Mouse (Mus musculus) 416B (cell line): ENCODE results near the gene Ptpn14.

Source experiments
- DNase-seq: peaks from one replicate; pipeline ENCODE4 v3.0.0; 2011; ENCODE audit warnings: low read depth

Ptpn14 gene

DNA sequence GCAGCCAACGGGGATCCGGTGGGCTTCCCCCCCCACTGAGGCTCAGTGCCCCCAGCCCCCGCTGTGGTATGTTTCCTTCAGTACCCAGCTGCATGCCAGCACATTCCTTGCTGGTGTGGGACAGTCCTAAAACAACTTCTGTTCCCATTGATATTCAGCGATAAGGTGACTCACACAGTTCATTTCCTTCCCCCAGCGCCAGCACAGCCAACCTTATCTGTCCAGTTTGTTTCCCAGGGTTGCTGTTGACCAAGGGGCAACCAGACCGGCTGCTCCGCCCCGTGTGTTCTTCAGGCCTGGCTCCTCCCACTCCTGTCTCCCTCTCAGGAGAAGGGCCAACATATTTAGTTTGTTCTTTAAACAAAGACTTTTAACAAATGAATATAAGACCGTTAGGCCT is 139.4 kb downstream of the Ptpn14 start:
- peak; percentile 96 for DNase-seq

DNA sequence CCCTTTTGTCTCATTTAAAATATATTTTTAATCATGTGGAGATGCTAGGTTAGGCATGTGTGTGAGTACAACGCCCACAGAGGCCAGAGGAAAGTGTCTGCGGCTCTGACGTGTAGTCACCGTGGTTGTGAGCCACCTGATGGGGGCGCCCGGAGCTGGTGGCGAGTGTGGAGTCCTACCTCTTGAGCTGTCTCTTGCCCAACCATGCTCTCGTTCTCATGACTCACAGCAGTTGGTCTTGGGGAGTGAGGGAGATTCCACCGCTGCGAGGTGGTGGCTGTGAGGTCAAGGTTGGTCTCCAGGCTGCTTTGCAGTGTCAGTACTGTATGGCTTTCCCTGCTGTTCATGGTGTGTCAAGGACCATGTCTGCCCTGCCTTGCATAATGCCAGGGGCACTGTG is 140.0 kb downstream of the Ptpn14 start:
- DNase-seq: peak; percentile 96

DNA sequence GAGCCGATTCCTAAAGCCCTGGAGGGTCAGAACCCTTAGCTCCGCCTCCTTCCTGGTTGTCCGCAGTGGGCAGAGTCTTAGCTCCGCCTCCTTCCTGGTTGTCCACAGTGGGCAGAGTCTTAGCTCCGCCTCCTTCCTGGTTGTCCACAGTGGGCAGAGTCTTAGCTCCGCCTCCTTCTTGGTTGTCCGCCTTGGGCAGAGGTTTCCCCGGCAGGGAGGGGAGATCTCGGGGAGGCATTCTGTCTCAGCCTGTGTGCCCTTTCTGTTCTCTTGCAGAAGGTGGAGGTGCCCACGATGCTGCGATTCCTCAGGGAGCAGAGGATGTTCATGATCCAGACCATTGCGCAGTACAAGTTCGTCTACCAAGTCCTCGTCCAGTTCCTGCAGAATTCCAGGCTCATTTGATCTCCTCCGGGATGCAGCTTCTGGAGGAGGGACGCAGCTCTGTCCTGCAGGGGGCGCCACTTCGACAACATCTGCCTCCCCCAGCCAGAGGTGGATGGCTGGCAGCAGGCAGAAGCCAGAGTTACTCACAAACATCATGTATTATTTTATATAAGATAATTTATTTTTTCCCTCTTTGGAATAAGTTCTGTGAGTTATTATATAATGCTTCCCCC is 141.7 kb downstream of the Ptpn14 start:
- peak; percentile 84 for DNase-seq

DNA sequence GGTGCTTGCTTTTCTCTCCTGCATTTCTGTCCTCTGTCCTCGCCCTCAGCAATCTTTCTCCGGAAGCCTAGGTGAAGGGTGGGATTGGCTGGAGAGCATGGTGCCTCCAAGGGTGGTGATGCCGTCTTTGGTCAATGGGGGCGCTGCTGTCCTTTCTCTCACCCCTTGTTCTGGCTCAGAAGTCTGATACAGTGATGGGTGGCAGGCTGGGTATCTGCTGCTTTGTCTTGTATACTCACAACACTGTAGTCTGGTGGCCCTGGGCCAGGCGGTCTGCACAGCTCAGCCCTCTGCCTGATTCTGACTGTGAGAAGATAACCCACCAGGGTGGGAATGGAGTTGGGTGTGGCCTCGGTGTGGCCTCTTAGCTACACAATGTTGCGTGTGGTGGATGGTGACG is 142.5 kb downstream of the Ptpn14 start:
- peak; percentile 33 for DNase-seq

DNA sequence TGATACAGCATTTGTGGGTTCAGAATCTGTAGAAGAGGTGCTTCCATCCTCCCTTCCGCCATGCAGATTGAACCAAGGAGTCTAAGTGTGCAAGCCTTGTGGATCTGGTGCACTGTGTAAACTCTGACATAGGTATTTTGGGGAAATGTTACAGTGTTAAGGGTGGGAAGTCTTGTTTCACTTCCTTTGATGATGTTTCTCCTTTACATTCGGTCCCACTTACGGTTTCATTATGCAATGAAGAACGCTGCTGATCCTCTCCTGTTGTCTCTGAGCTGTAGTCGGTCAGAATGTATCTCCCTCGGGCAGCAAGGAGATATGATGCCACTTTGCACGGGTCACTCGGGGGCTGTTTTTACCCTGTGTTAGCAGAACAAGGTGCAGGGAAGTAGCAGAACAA is 143.6 kb downstream of the Ptpn14 start:
- DNase-seq: no peak

DNA sequence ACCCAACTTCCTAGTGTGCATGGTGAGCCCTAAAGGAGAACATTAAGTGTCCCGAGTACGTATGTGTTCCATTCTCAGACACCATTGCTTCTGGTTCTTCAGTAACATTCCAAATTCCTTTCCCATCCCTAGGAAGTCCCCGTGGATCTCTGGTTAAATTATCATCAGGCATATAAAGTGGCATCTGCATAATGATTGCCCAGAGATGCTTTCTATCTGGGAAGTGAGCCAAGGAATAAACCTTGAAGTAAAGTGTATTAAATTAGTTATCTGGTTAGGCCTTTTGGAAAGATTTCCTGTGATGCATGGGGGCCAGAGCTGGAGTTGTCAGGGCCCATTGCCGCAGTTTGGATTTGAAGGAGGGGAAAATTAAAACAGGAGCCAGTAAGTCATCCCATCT is 144.0 kb downstream of the Ptpn14 start:
- DNase-seq: no peak

DNA sequence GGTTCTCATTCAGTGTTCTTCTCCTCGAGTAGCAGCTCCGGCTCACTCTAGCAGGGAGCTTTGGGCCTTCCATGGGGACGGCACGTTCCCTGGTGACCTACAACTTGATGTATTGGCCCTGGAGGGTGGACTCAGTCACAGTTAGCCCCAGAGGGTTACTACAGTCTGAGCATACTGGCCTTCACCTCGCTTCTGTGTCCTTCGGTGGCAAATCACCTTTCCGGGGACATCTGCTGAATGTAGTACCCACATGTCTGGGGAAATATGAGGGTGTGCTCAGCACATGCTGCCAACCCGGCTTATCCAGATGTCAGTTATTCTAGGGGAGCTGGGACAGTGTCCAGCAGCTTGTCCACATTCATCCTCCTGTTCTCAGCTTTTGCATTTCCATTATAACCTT is 145.5 kb downstream of the Ptpn14 start:
- no peak for DNase-seq

DNA sequence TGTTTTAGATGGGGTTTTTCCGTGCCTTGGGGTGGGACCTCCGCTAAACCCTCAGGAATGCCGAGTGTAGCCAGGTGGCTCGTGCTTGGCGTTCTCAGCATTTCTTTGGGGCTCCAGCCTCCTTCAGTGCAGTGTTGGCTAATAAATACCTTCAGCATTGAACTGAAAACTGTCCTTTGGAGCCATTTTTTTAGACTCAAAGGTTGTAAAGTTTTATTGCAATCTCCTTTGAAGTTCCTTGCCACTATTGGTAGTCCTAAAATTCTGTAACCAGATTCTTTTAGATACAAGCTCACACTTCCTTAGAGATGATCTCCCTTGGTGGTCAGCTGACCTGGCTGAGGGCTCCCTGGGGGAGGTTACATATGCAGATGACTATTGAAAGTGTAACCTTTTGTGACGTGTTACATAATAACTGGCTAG is 147.4 kb downstream of the Ptpn14 start:
- peak; percentile 44 for DNase-seq

DNA sequence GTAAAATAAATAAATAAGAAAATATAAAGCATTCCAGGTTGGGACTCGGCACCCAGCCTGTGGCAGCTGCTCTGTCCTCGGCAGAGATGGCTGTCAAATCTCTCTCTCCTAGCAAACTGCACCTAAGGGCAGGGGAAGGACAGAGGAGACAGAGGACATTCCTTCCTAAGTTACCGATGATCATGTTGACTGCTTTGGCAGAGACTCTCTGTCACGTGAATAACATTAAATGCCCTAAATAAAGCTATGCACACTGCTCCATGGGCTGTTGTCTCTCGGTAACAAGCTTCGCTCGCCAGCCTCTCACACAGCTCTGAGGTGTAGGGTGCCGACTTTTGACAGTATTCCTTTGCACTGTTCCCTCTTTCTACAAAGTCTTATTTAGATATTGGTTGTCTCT is 148.1 kb downstream of the Ptpn14 start:
- no peak for DNase-seq

DNA sequence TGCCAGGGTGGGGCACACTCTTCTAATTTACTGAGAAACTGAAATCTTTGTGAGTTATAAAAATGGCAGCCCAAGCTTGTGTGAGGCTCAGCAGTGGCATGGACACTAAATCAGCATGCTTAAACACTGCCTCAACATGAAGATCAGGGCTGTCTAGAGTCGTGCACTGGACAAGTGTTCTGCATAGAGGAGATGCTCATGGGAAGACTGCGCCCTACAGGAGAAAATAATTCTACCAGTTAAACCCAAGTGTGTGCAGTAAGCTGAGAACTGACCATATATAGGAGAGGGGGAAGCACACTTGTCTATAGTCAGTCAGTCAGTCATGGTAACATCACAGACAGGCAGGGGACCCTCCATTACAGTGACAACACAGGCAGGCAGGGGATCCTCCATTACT is 151.1 kb downstream of the Ptpn14 start:
- DNase-seq: peak; percentile 26

DNA sequence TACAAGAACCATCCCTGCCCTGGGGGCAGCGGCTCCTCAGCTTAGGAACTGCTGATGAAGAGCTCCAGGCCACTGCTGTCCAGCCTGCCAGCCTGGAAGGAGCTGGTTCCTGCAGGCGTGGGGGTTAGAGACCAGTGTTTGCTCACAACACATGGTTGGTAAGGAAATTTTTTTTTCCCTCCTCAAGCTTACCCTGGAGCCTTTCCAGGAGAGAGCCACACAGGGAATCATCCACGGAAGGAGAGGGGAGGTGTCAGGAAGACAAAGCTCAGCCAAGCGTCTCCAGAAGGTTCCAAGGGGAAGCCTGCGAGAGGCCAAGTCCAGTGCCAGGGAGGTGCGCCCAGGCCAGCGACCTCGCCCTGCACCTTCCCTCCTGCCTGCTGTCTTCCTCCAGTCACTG is 151.9 kb downstream of the Ptpn14 start:
- DNase-seq: no peak

DNA sequence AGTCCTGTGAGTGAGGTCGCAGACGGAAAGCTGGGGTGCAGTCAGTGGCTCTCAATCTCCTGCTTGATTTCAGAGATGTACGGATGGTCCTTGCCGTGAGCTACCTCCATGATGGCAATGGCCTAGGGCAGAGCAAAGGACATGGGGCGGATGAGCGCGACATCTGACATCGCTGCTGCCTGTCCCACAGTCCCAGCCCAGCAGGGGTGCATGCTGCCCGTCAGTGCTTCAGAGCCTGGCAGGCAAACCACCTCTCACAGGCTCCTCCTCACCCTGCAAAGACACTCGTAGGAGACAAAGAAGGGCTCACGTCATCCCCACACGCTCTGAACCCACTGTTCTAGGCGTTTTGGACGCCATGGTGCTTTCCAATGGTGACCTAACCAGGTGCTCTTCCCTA is 152.7 kb downstream of the Ptpn14 start:
- DNase-seq: no peak

DNA sequence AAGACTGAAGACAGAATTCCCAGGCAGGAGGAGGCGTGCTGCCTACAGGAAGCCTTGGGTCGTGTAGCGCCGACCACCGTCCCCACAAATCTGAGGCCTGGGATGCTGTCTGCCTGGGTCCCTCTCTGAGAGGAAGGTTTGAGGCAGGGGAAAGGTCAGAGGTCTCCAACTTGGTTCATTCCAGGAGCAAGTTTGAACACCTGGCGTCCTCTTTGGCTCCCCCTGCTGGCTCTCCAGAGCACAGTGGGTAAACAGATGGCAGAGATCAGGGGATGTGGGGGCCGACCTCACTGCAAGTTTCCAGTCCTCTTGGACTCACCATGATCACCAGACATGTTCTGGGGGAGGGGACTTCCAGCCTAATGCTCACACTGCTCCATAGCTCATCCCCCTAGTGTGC is 154.8 kb downstream of the Ptpn14 start:
- DNase-seq: peak; percentile 34

DNA sequence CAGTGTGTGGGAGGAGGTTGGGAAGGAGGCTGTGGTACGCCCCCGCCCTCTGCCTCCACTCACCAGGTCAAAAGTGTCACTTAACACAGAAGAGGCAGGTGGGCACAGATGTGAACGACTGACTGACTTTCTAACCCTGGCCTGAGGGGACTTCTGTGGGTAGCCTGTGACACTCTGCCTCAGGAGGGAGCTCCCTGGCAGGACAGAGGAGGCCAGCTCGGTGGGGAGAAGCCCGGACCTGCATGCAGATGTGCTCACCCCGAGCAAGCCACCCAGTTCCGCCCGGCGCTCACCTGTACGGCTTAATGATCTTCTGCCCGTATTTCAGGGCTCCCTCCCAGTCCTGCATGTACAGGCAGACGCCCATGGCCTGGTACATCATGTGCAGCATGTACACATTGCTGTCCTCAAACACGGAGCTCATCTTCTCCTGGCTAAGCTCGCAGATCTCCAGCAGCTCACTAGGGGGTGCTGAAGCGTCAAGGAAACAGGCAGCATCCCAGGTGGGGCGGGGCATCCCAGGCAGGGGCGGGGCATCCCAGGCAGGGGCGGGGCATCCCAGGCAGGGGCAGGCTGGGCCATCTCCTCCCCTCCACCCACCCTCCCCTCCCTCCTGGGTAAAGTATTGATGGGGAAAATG is 155.6 kb downstream of the Ptpn14 start:
- DNase-seq: peak; percentile 50

DNA sequence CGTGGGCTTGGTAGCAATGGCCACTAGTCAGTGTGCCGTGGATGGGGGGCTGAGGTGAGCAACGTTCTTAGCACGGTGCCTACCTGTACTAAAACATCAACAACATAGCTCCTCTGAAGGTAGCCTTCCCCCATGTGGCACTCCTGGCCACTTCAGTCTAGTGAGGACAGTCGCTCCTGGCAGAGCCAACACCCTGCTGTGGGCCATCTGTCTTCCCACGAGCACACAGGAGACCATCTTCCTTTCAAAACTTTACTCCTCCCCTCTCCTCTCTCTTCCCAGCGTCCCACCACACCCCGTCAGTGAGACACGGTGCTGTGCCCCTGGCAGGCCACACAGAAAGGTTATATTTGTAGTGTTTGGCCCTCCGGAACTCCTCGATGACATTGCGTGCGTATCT is 156.9 kb downstream of the Ptpn14 start:
- DNase-seq: no peak

DNA sequence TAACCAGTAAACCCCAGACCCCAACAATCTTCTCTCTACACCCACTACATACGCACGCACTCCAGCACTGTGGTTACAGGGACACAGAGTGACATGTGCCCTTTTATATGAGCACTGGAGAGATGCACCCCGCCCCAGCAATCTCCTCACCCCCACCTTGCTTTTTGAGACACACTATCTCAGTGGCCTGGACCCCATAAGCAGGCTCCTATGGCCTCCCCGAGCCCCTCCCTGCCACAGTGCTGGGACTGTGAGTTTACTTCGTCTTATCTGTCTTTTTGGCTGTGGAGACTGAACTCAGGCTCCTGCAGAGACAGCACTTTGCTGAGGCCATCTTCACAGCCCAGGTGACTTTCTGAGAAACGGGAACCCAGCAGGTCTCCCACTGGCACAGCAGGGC is 157.9 kb downstream of the Ptpn14 start:
- no peak for DNase-seq

DNA sequence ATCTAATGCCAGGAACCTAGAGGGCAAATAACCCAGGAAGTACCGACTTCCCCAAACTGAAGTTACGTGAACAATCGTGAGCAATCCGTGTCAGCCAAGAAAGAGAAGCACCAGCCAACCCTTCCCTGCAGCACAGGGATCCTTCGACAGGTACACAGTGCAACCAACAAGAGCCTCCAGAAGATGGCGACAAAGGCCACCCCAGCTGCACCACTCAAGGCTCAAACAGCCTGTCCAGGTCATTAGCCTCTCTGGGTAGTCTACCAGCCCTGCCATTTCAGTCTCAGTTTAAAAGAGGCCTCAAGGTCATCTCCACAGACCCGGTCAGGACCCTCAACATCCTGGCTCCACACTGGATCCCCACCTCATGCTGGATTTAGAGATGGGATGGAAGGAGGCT is 159.4 kb downstream of the Ptpn14 start:
- peak; percentile 65 for DNase-seq

DNA sequence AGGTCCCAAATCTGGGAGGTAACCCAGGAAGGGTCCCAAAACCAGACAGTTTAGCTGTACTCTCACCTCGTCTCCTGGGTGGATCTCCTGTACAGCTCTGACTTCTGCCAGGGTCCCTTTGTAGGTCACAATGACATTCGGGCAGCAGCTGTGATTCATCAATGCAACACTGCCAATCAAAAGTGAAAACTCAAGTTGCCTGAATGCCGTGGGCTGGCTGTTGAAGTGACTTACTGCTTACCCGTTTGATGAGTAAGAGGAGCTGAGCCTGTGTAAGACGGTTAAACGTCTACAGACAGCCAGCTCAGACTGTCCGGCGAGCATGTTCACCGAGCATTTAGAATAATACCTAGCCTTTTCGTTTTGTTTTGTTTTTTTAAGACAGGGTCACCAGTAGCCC is 160.7 kb downstream of the Ptpn14 start:
- DNase-seq: no peak

DNA sequence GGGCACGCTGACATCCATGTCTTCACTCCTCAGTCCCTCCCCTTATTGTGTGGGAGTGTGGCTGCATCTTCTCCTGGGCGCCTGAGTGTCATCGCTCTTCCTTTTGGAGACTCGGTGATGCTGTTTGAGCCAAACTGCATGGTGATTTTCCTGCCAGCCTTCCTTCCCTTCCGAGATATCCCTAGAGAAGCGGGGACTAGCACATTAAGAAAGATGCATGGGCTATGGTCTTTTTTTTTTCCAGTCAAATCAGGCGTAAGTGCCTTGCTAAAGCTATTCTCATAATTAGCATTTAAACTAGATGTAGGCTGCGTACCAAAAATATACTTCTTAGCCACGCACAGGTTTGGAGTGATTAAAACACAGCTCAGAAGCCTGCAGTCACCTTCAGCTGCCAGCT is 166.1 kb downstream of the Ptpn14 start:
- DNase-seq: no peak

DNA sequence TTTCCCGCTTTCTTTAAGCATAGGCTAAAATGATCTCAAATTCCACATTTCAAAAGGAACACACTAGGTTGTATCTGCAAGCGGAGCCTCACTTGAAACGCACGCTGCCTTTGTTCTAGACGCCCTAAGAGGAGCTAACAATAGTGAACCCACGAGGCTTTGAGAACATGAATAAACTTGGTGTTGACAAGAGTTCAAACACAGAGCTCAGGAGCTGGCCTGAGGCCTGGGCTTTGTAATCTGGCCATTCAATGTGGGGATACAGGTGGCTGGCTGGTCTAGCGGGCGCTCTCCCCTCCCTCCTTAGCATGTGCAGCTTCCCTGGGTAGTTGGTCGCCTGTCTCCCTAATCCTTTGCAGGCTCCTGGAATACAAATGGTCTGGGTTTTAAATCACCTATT is 169.8 kb downstream of the Ptpn14 start:
- DNase-seq: no peak

DNA sequence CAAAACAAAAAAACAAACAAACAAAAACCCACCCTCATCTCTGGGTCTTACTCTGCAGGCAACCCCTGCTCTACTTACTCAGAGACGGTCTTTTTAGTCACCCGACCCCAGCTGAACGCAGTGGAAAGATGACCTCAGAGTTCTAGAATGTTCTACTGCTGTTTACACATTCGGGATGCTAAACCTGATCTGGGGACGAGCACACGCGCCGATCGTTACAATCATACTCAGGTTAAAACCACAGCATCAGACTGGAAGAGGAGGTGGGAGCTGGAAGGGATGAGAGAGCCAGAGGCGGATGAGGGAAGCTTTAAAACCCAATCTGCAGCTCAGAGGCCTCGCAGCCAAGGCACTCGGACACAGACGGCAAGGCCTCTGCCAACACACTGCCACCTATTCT is 170.6 kb downstream of the Ptpn14 start:
- no peak for DNase-seq

DNA sequence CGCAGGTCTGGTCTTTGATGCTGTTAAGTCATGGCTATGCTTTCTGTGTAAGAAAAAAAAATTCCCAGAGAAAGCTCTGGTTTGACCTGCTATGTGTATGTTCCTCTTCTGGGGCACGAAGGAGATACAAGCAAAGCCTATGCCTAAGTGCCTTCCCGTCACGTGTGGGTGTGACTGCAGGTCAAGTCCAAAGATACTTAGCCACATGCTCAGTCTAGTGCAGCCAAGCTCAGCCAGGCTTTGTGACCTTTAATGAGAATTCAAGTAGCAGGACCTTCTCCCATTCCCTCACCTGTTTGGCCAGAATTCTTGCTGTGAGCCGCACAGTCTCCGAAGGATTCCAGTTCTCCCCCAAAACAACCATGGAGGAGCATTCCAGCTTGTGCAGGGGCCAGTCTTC is 171.5 kb downstream of the Ptpn14 start:
- DNase-seq: no peak

DNA sequence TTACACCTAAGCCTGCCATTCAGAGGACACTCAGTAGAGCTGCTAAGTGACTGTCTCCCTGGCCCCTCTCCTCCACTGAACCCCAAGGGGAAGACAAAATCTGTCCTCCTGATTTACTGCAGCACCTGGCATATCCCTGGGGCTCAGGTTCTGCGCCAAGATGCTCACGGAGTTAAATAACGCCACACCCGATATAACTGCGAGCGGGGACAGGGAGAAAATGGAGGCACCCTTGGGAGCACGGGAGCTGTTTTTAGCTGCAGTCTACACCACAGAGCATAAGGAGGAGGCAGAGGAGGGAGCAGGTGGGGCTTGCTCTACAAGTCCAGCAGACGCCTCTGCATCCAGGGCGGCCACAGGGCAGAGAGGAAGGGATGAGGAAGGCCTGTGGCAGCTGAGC is 174.3 kb downstream of the Ptpn14 start:
- DNase-seq: no peak

DNA sequence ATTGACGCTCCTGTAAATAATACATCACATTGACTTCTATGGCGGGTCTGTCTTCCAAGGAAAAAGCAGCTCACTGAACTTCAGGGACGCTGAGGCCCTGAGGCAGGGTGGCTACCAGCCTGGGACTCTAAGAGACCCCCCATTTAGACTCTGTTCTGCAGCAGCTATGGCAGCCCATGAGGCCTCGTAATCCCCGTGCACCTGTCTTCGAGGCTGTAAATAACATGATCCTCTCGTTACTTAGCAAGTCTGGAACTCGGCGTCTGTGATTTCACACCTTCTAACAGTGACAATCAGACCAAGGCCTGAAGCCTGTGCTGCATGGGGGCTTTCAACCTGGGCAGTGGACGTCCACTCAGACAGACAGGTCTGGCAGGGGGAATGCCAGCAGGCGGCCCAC is 175.1 kb downstream of the Ptpn14 start:
- DNase-seq: no peak
